Mouse (Mus musculus) myocyte (in vitro differentiated cells): ENCODE measurements around the gene Nsf. TPM values are rescaled to one million over a fixed set of nuclear protein-coding genes. Genes with fewer than 3 reads are reported as not detected.

Experiments used
- H3K27me3 ChIP-seq: one replicate; pipeline ENCODE4 v1.6.1; 2011; ENCODE audit not compliant: control insufficient read depth, insufficient read depth, insufficient read length
- H3K36me3 ChIP-seq: one replicate; pipeline ENCODE4 v1.6.1; 2011; ENCODE audit not compliant: control insufficient read depth, insufficient read depth
- H3K4me2 ChIP-seq: one replicate; pipeline ENCODE4 v1.6.1; 2011; ENCODE audit warnings: low read depth, control low read depth
- H3K4me3 ChIP-seq: one replicate; pipeline ENCODE4 v1.5.1; 2011; ENCODE audit warnings: mild to moderate bottlenecking, control low read depth, moderate library complexity
- H3K79me2 ChIP-seq: one replicate; pipeline ENCODE4 v1.6.1; 2011; ENCODE audit not compliant: control insufficient read depth, insufficient read depth
- H3ac ChIP-seq: one replicate; pipeline ENCODE4 v1.6.1; 2011; ENCODE audit not compliant: control insufficient read depth, insufficient read length
- CEBPB ChIP-seq: IDR thresholded peaks from 2 replicates; pipeline ENCODE4 v1.6.1; 2011; ENCODE audit warnings: mild to moderate bottlenecking, moderate library complexity; ENCODE audit not compliant: poor library complexity, insufficient read depth, severe bottlenecking
- E2F4 ChIP-seq: IDR thresholded peaks from one replicate; pipeline ENCODE4 v1.6.1; 2011; ENCODE audit warnings: mild to moderate bottlenecking, control low read depth, moderate library complexity; ENCODE audit not compliant: insufficient read depth
- MAX ChIP-seq: IDR thresholded peaks from one replicate; pipeline ENCODE4 v1.6.1; 2011; ENCODE audit warnings: low read depth, mild to moderate bottlenecking, control low read depth
- MYOD1 ChIP-seq, 3 experiments: IDR thresholded peaks; one replicate each; pipeline ENCODE4 v1.6.1; 2011; ENCODE audit warnings: control low read depth in 2 of 3, low read depth in 2 of 3, mild to moderate bottlenecking in 2 of 3, moderate library complexity in 1 of 3; ENCODE audit not compliant: insufficient read length in 2 of 3, control insufficient read depth in 1 of 3
- MYOG ChIP-seq, 3 experiments: IDR thresholded peaks; one replicate each; pipeline ENCODE4 v1.6.1; 2011; ENCODE audit warnings: control low read depth in 2 of 3, low read depth in 2 of 3, mild to moderate bottlenecking in 2 of 3; ENCODE audit not compliant: insufficient read length in 2 of 3, control insufficient read depth in 1 of 3, insufficient read depth in 1 of 3
- POLR2A ChIP-seq: IDR thresholded peaks from one replicate; pipeline ENCODE4 v1.6.1; 2011; ENCODE audit warnings: low read depth, mild to moderate bottlenecking, control low read depth, moderate library complexity; ENCODE audit not compliant: insufficient read length
- POLR2AphosphoS2 ChIP-seq: IDR thresholded peaks from one replicate; pipeline ENCODE4 v1.6.1; 2011; ENCODE audit warnings: low read depth, control low read depth; ENCODE audit not compliant: insufficient read length
- REST ChIP-seq: IDR thresholded peaks from one replicate; pipeline ENCODE4 v1.6.1; 2011; ENCODE audit warnings: mild to moderate bottlenecking, control low read depth, moderate library complexity; ENCODE audit not compliant: insufficient read depth, insufficient read length
- SRF ChIP-seq: IDR thresholded peaks from one replicate; pipeline ENCODE4 v1.6.1; 2011; ENCODE audit warnings: low read depth; ENCODE audit not compliant: control insufficient read depth, insufficient read length
- TCF12 ChIP-seq: IDR thresholded peaks from one replicate; pipeline ENCODE4 v1.6.1; 2011; ENCODE audit warnings: mild to moderate bottlenecking, control low read depth; ENCODE audit not compliant: poor library complexity, insufficient read depth, severe bottlenecking
- TCF3 ChIP-seq: IDR thresholded peaks from one replicate; pipeline ENCODE4 v1.6.1; 2011; ENCODE audit warnings: low read depth, control low read depth; ENCODE audit not compliant: insufficient read length
- USF1 ChIP-seq: IDR thresholded peaks from one replicate; pipeline ENCODE4 v1.6.1; 2011; ENCODE audit warnings: low read depth, mild to moderate bottlenecking, control low read depth, moderate library complexity
- polyA plus RNA-seq: library from polyadenylated mRNA; unstranded; fragments of >200 nt; fragmentation: generic; extraction: Trizol; gene quantifications from one replicate; pipeline ENCODE4 v1.2.1, GENCODE M21; 2012; ENCODE audit warnings: missing spikeins

Gene Nsf
- polyA plus RNA-seq, 1 experiment, result 17.2 TPM

DNA sequence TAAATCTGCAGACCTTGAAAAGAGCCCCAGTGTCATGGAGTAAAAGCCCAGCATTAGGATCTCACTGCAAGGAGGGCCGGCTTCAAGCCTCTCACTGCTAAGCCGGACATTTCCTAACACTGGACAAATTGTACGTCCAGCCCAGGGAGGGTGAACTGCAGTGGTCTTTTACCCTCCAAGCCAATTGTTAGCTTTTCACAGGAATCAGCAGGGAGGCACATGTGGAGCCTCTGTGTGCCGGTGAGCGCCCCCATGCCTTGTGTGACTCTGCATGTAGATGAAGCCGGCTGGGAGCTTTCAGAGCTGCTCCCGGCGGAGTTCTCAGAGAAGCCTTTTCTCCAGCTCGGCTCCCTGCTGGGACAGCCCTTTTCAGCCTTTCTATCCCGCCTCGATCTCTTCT is 113.0 kb downstream of the Nsf start:
- H3K36me3 ChIP-seq, result no peaks in the 10 kb centered on the region
- no peak overlapping the region for H3ac ChIP-seq
- H3K79me2 ChIP-seq, result no peaks in the 10 kb centered on the region
- TF ChIP-seq E2F4 (no peak), MAX (no peak), POLR2A (no peak), MYOG (IDR thresholded peaks at IDR 0.05; ENCODE audit: control insufficient read depth in 1 of 3, insufficient read depth in 1 of 3, insufficient read length in 2 of 3, low read depth in 2 of 3) (no peak), TCF12 (no peak), MYOD1 (IDR thresholded peaks at IDR 0.05; ENCODE audit: control insufficient read depth in 1 of 3, insufficient read length in 2 of 3, low read depth in 2 of 3) (no peak), TCF3 (no peak), SRF (no peak), USF1 (no peak)
- no peak overlapping the region for H3K4me2 ChIP-seq
- no peak overlapping the region for H3K4me3 ChIP-seq
- no peaks in the 10 kb centered on the region for H3K27me3 ChIP-seq

DNA sequence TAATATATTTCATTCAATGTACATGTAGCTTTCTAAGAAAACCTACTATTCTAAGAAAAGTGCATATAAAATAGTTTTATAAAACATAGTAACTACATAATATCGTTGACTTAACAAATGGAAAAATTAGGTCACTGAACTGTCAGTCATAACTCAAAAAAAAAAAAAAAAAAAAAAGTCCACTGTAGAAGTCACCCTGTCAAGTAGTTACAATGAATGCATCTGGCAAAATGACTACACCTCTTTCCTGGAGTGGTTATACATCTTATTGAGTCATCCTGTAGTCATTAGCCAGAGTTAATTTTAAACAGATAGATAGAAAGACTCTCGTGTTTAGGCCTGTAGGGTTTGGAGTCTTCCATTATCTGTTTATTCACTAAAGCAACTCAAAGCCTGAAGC is 114.9 kb downstream of the Nsf start:
- Histone ChIP-seq H3K27me3 (no peaks in the 10 kb centered on the region), H3K79me2 (no peaks in the 10 kb centered on the region), H3K4me3 (no peak overlapping the region), H3K36me3 (no peaks in the 10 kb centered on the region), H3K4me2 (no peak overlapping the region), H3ac (no peak overlapping the region)
- TF ChIP-seq TCF3, result no peak
- no peak for TF ChIP-seq MAX
- TF ChIP-seq CEBPB, result no peak
- no peak for TF ChIP-seq MYOG (IDR thresholded peaks at IDR 0.05; ENCODE audit: control insufficient read depth in 1 of 3, insufficient read depth in 1 of 3, insufficient read length in 2 of 3, low read depth in 2 of 3)
- TF ChIP-seq USF1, result no peak
- TF ChIP-seq SRF, result no peak
- no peak for TF ChIP-seq TCF12
- TF ChIP-seq REST, result no peak
- TF ChIP-seq E2F4, result no peak
- no peak for TF ChIP-seq POLR2A

DNA sequence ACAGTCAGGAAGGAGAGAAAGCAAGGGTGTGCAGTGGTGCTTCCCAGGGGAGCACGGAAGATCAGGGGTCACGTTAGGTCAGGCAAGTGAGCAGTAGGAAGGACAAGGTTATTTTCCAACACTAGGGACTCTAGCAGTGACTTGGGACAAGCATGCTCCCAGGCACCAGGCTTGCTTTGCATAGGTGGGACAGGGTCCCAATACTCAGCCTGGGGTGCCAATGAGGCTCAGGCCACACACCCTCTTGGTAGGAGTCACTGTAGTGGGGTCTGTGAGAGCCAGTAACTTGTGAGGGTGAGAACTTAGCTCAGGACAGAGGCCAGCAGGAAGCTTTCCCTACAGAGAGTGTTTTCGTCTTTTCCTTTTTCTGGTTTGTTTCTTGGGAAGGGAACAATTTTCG is 121.5 kb downstream of the Nsf start:
- no peak overlapping the region for H3ac ChIP-seq
- no peak overlapping the region for H3K4me3 ChIP-seq
- H3K4me2 ChIP-seq, result no peak overlapping the region
- H3K36me3 ChIP-seq, result no peaks in the 10 kb centered on the region
- no peaks in the 10 kb centered on the region for H3K79me2 ChIP-seq
- H3K27me3 ChIP-seq, result no peaks in the 10 kb centered on the region
- TF ChIP-seq TCF12, result no peak
- TF ChIP-seq CEBPB, result no peak
- TF ChIP-seq MYOG (IDR thresholded peaks at IDR 0.05; ENCODE audit: control insufficient read depth in 1 of 3, insufficient read depth in 1 of 3, insufficient read length in 2 of 3, low read depth in 2 of 3), result no peak
- TF ChIP-seq E2F4, result no peak
- TF ChIP-seq SRF, result no peak
- TF ChIP-seq USF1, result no peak
- no peak for TF ChIP-seq POLR2AphosphoS2
- TF ChIP-seq REST, result no peak
- no peak for TF ChIP-seq MYOD1 (IDR thresholded peaks at IDR 0.05; ENCODE audit: control insufficient read depth in 1 of 3, insufficient read length in 2 of 3, low read depth in 2 of 3)
- TF ChIP-seq POLR2A, result no peak

DNA sequence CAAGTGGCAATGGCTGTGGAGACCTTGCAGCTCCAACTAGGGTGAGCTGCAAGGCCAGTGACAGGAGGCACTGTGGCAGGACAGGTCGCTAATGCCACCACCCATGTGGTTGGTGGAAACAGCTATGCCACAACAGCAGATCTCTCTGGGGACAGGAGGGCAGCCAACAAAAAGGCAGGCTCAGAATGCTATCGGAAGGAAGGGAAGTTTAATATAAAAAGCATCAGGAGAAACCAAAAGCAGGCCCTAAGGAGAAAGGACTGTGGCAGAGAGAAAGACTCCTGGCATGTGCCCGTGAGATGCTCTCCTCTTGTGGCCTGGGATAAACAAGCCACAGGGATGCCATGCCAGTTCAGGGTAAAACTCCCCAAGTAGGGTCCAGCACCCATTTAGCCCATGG is 122.1 kb downstream of the Nsf start:
- TF ChIP-seq MAX (no peak), POLR2AphosphoS2 (no peak), POLR2A (no peak), MYOG (IDR thresholded peaks at IDR 0.05; ENCODE audit: control insufficient read depth in 1 of 3, insufficient read depth in 1 of 3, insufficient read length in 2 of 3, low read depth in 2 of 3) (no peak), CEBPB (no peak), SRF (no peak), MYOD1 (IDR thresholded peaks at IDR 0.05; ENCODE audit: control insufficient read depth in 1 of 3, insufficient read length in 2 of 3, low read depth in 2 of 3) (no peak), E2F4 (no peak), REST (no peak)
- Histone ChIP-seq H3K4me2 (no peak overlapping the region), H3ac (no peak overlapping the region), H3K79me2 (no peaks in the 10 kb centered on the region), H3K4me3 (no peak overlapping the region), H3K27me3 (no peaks in the 10 kb centered on the region), H3K36me3 (no peaks in the 10 kb centered on the region)

DNA sequence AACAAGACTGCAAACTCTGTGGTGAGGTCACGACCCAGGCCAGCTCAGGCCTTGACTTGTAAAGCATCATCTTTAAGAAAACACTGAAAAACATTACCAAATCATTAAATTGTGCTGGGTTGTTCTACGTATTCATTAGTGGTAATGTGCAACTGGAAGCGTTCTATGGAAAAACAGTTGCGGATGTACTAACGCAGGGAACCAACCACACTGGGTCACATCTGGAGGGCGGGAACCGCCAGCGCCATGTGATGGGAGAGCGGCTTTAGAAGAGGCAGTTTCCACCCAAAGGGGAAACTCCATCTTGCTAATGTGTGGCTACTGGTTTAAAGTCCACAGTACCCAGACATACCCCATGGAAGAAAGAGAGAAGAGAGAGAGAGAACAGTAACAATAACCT is 123.4 kb downstream of the Nsf start:
- Histone ChIP-seq H3K79me2 (no peaks in the 10 kb centered on the region), H3ac (no peak overlapping the region), H3K27me3 (no peaks in the 10 kb centered on the region), H3K36me3 (no peaks in the 10 kb centered on the region), H3K4me2 (no peak overlapping the region), H3K4me3 (no peak overlapping the region)
- TF ChIP-seq POLR2AphosphoS2 (no peak), MYOD1 (IDR thresholded peaks at IDR 0.05; ENCODE audit: control insufficient read depth in 1 of 3, insufficient read length in 2 of 3, low read depth in 2 of 3) (no peak), SRF (no peak), TCF12 (no peak), CEBPB (no peak), MAX (no peak), REST (no peak), TCF3 (no peak), POLR2A (no peak), MYOG (IDR thresholded peaks at IDR 0.05; ENCODE audit: control insufficient read depth in 1 of 3, insufficient read depth in 1 of 3, insufficient read length in 2 of 3, low read depth in 2 of 3) (no peak), USF1 (no peak), E2F4 (no peak)
